Mouse (Mus musculus) heart, adult 11 months (tissue): Measurements from ENCODE around the gene Lrrc55.
A peak's percentile ranks its signal among the peaks of the same experiment; 100 is the strongest.

Experiments used
- DNase-seq: peaks from one replicate; pipeline ENCODE4 v3.0.0; 2022

Lrrc55 gene

GRCm38 (mm10) chr2:85196901-85197300, at the start of gene Lrrc55:
Gene Lrrc55, minus strand, starts transcription at chr2:85197197.
- no peak for DNase-seq

- peak; percentile 97 for DNase-seq
These were observed 49.6 kb upstream of the Lrrc55 start for GRCm38 (mm10) chr2:85246506-85247082.

DNA sequence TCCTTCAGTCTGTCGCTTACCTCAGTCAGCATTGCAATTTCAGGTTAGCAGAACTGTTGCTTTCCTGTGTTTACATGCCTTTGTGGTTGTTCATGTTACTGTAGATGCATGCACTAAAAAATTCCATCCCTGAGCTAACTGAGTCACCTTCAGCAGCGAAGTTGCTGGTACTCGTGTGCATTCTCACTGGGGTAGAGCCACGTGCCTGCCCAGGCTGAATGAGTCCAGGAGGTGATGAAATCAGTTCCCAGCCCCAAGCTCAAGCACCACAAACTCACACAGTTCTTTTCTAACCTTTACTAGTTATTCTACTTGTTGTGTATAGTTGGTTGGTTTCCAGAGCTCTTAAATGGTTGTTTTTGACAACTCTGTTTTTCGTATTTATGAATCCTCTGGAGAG, 48.7 kb upstream of the Lrrc55 start:
- DNase-seq = no peak

DNA sequence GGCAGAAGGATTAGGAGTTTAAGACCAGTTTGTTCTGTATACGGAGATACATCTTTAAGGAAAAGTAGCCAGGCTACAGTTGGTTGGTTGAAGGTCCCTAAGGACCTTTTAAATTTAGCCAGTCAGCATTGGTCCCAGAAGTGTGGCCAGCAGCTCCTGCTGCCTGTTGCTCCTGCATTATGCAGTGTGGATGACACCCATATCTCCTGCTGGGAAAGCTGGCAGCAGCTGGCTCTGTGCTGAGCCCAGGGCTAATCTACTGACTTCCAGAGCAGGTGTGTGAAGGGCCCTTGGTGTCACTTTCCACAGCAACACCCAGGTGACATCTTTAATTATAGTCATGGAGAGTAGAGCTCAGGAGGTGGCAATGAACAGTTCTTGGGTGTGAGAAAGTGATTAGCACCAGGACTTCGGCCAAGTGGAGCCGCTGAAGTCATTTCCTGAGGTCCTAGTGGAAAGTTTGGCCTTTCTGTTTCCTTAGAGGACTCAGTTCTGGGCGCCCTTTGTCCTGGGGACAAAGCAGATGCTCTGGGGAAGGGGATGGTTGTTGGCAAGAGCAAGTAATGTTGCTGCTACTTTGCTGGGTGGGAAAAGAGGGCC, 41.2 kb upstream of the Lrrc55 start:
- peak; percentile 98 for DNase-seq

DNA sequence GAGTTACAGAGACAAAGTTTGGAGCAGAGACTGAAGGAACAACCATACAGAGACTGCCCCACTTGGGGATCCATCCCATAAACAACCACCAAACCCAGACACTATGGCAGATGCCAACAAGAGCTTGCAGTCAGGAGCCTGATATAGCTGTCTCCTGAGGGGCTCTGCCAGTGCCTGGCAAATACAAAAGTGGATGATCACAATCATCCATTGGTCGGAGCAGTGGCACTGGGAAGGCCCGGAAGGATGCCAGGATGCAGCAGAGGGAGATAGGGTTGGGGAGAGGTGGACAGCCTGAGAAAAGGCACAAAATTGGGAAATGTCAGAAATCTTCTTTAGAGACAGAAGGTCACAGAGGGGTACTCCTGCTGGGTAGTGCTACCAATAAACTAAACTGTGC, 40.2 kb upstream of the Lrrc55 start:
- DNase-seq = peak; percentile 89

- no peak for DNase-seq
These were observed 33.9 kb upstream of the Lrrc55 start for GRCm38 (mm10) chr2:85230771-85231511.

GRCm38 (mm10) chr2:85229606-85230005, 32.6 kb upstream of the Lrrc55 start:
- no peak for DNase-seq

DNA sequence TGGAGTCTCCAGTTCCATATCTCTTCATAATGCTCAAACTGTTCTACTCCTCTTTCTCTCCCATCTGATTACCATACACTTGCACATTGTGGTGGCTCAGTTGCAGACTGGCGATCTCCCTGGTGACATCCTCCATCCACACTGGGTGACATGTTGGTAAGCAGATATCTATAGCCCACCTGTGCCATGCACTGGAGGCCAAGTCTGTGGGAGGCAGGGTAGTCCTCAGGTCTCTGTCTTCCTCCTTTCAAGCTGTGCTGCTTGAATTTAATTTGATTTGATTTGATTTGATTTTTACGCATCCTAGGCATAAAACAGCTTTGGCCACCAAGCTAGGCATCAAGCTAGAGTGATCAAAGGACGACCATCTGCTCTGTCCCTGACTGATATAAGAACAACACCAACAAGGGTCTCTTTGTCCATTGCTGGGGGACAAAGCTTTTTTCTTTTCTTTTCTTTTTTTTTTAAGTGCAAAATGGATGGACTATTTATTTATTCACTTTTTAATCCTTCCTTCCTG, 30.9 kb upstream of the Lrrc55 start:
- no peak for DNase-seq

DNA sequence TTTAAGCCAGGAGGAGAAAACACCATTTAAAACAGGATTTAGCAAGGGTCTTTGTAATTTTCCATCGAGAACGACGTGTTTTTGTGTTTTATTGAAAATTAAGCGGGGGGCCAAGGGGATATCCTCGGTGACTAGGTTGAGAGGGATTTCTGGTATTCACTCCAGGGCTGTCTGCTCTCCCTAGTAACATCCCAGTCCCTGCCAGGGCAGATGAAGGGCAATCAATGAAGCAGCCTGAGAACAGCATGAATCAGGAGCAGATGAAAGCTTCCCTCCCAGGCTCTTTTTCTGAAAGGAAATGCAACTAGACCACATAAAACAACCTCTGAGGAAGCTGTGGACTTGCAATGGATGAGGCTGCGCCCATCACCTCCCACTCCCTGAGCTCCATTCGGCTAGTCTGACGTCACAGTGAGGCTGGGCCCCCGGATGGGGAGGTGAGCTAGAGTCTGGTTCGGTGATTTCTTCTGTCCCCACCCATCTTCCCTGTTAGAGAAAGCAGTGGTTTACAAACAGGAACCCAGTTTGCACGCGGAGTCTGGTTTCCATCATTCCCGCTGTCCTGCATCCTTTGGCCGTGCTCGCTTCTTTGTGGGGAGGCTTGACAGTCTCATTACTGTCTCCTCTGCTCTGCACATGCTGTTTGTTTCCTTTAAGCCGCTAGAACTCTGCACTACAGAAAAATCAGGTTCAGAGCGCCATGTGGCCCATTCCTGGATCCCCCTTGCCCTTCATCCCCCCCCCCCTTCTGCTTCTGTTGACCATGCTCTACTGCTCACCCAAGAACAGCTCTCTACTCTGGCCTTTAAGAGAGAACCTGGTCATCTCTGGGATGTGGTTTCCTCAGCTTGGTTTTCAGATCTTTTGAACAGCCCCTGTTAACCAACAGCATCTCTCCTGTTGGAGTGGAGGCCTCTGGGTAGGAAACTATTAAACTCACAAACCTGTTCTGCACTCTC, 27.5 kb upstream of the Lrrc55 start:
- DNase-seq = no peak

- peak; percentile 56 for DNase-seq
These were observed 19.6 kb upstream of the Lrrc55 start for GRCm38 (mm10) chr2:85216606-85217005.

GRCm38 (mm10) chr2:85213746-85214145, 16.7 kb upstream of the Lrrc55 start:
- peak; percentile 24 for DNase-seq

DNA sequence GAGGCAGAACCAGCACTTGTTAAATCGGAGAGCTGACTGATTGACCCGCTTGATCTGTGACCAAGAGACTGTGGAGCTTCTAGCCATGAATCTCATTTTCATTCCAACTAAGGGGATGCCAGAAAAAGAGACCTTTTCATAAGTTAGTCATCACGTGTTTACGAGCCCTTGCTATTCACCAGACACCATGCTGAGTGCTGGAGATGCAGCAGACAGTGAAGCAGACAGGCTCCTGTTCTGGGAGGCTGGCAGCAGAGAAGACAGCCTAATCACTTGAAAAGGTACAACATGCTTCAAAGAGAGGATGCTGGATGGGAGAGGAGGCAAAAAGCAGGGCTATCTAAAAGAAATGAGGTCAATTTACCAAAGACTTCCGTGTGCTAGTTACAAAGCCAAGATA, 12.3 kb upstream of the Lrrc55 start:
- peak; percentile 15 for DNase-seq

- peak; percentile 51 for DNase-seq
These were observed 8.2 kb upstream of the Lrrc55 start for GRCm38 (mm10) chr2:85205170-85205569.

DNA sequence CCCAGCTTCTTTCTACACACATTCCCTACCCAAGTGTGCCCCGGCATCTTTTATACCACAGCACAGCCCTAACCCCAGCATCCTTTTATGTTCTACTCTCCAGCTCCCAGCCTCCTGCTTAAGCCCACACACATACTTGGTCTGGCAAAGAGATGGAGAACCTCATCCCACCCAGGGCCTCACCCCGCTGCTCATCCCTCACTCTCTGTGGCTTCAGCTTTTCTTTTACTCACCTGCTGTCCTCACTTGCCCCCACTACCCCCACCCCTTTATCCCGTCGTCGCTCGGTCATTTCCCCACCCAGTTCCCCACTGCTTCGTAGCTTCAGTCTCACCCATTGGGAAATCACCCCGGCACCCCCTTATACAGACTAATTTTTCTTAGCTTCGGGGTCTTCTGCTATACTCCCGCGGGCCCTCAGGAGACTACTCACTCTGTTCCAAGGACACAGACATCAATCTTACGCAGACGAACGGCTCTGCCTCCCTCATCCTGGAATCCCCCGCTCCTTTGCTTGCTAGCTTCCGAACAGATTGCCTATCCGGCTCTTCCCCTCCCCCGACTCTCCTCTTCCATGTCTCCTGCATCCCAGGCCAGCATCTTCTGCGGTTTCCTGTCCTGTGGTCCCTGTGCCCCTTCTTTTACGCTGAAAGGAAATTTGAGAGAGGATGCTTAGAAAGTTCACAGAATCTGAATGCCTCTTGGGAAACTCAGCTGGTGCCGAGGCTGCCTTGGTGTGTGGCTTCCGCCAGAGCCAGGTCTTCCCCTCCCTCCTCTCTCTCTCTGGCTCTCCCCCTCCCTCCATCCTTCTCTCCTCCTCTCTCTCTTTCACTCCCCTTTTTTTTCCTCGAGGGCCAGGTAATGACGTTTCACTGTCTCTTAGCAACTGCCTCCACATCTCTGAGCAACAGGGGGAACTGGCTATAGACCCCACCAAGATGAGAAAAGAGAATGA, 1.3 kb upstream of the Lrrc55 start:
- peak; percentile 92 for DNase-seq

DNA sequence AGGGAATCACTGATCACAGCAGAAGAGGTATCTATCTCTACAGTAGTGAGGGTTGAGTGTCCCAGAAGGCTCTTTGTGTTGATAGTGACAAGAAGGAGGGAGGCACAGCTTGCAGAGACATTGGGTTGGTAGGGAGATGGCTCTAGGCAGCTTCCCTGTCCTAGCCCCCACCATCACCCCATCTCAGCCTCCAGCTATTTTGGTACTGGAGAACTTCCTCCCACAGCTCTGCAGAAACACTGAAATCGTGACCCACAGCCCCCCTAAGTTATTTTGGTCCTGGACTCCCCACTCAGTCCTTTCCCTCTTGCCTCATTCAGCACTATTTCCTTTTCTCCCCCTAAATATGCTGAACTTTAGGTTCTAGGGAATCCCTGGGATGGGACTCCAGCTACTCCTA, 2.4 kb downstream of the Lrrc55 start:
- DNase-seq = peak; percentile 89

- peak; percentile 68 for DNase-seq
These were observed 9.3 kb downstream of the Lrrc55 start for GRCm38 (mm10) chr2:85187582-85188151.

- peak; percentile 97 for DNase-seq
These were observed 18.7 kb downstream of the Lrrc55 start for GRCm38 (mm10) chr2:85178139-85178800.

DNA sequence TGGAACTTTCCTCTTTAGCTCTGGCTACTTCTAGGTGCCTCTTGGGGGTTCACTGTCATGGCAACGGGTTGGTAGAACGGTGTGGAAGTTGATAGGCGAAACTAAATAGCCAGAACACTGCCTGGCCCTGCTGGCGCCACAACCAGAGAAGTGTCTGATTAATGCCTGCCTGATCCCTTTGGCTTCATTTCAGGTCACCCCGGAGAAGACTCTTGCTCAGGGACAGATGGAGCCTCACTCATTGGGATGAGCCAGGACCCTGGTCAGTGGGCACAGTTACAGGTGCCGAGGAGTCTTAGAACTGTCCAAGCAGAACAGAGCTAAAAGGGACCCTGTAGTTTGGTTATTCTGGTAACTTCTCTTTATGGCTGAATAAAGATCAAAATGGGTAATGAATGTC, 23.5 kb downstream of the Lrrc55 start:
- no peak for DNase-seq

GRCm38 (mm10) chr2:85172763-85173103, 24.3 kb downstream of the Lrrc55 start:
- no peak for DNase-seq

- peak; percentile 99 for DNase-seq
These were observed 24.8 kb downstream of the Lrrc55 start for GRCm38 (mm10) chr2:85172071-85172762.
